12 mouse cellular contexts compared by ENCODE assay signal in the genomic region with DNA sequence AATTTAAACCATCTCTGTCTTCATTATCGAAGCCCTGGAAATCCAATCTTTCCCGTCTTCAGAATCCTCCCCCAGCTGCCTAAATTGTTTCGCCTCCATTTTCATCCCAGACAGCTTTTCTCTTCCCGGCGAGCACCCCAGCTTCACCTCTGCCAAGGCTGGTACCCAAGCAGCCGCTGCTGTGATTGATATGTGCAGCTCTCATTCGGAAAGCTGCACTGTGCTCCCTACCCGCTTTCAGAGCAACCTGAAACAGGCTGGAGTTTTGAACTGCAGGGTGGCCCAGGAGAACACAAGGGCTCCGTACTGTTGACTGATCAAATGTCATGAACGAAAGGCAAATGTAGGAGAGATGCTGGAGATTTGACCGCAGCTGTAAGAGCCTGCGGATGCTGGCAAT.
A peak's percentile ranks its signal among the peaks of the same experiment; 100 is the strongest.
DNase-seq lines count a peak whose midpoint lies in the region; ATAC-seq and TF ChIP-seq lines count a peak whose summit lies in the region.
"Had no signal": no experiment of that assay in that cellular context is flagged by ENCODE, and none has a peak within 500 bp of the region (broad histone marks: within the 10 kb centered on the region; RNA-seq: fewer than 3 reads in every experiment).

No protein-coding gene starts in this region.

- 51% methylated on average over 12 of the region's 12 CpGs for WGBS in embryonic facial prominence, embryonic 11.5 days
- 58% methylated on average over 12 of the region's 12 CpGs for WGBS in embryonic facial prominence, embryonic 10.5 days
- 63% methylated on average over 12 of the region's 12 CpGs for WGBS in midbrain, embryonic 14.5 days
- WGBS in midbrain, embryonic 13.5 days, result 73% methylated on average over 12 of the region's 12 CpGs
- 19% methylated on average over 12 of the region's 12 CpGs for WGBS in olfactory bulb, adult 2 months

- no peak for ATAC-seq in embryonic facial prominence, embryonic 11.5 days (replicated peaks; ENCODE audit: insufficient number of reproducible peaks, low FRiP score, low TSS enrichment, low read depth)
- no peak for ATAC-seq in midbrain, embryonic 14.5 days (ENCODE audit: low FRiP score, low TSS enrichment)
- no peak for ATAC-seq in midbrain, embryonic 13.5 days

- H3K9me3 ChIP-seq in embryonic facial prominence, embryonic 11.5 days (replicated peaks; ENCODE audit: control insufficient read depth, low read length), result no peaks in the 10 kb centered on the region
- no peaks in the 10 kb centered on the region for H3K9me3 ChIP-seq in embryonic facial prominence, embryonic 10.5 days
- peaks cover 4% of the 10 kb centered on the region; the same call in 1 of the 2 replicates for H3K9me3 ChIP-seq in midbrain, embryonic 14.5 days (ENCODE audit: control insufficient read depth, low read length)
- peaks cover 5% of the 10 kb centered on the region; the same call in 1 of the 2 replicates for H3K9me3 ChIP-seq in midbrain, embryonic 13.5 days

- H3K36me3 ChIP-seq in embryonic facial prominence, embryonic 11.5 days (replicated peaks; ENCODE audit: control insufficient read depth, insufficient read depth, low read depth, low read length), result no peaks in the 10 kb centered on the region
- H3K36me3 ChIP-seq in embryonic facial prominence, embryonic 10.5 days (replicated peaks), result no peaks in the 10 kb centered on the region
- H3K36me3 ChIP-seq in midbrain, embryonic 14.5 days (ENCODE audit: control insufficient read depth, insufficient read depth, low read length), result no peaks in the 10 kb centered on the region
- H3K36me3 ChIP-seq in midbrain, embryonic 13.5 days, result no peaks in the 10 kb centered on the region

- no peak overlapping the region for H3K27ac ChIP-seq in embryonic facial prominence, embryonic 11.5 days (replicated peaks; ENCODE audit: low read depth, low read length)
- H3K27ac ChIP-seq in embryonic facial prominence, embryonic 10.5 days (replicated peaks), result no peak overlapping the region
- no peak overlapping the region for H3K27ac ChIP-seq in midbrain, embryonic 14.5 days (replicated peaks; ENCODE audit: low read depth, low read length)
- H3K27ac ChIP-seq in midbrain, embryonic 13.5 days, result no peak overlapping the region
- peak overlapping the region; percentile 89 for H3K27ac ChIP-seq in olfactory bulb, adult 2 months (ENCODE audit: insufficient read depth, low read depth, low read length)

- H3K4me1 ChIP-seq in embryonic facial prominence, embryonic 11.5 days (ENCODE audit: control insufficient read depth, insufficient read depth, low read length), result no peaks in the 10 kb centered on the region
- H3K4me1 ChIP-seq in embryonic facial prominence, embryonic 10.5 days, result peaks cover 15% of the 10 kb centered on the region
- no peaks in the 10 kb centered on the region for H3K4me1 ChIP-seq in midbrain, embryonic 14.5 days (ENCODE audit: control insufficient read depth, insufficient read depth, low read length)
- no peaks in the 10 kb centered on the region for H3K4me1 ChIP-seq in midbrain, embryonic 13.5 days (replicated peaks)
- H3K4me1 ChIP-seq in olfactory bulb, adult 2 months (ENCODE audit: control insufficient read depth, insufficient read depth, low read length), result peaks cover 11% of the 10 kb centered on the region

- H3K9ac ChIP-seq in embryonic facial prominence, embryonic 11.5 days (replicated peaks; ENCODE audit: low read length), result no peak overlapping the region
- H3K9ac ChIP-seq in midbrain, embryonic 14.5 days (replicated peaks; ENCODE audit: low read length), result no peak overlapping the region
- no peak overlapping the region for H3K9ac ChIP-seq in midbrain, embryonic 13.5 days (replicated peaks)

- peak; percentile 3 for DNase-seq in embryonic facial prominence, embryonic 11.5 days (ENCODE audit: low spot score)
- DNase-seq in embryonic facial prominence, embryonic 10.5 days (ENCODE audit: low spot score), result no peak
- DNase-seq in midbrain, embryonic 14.5 days, result peak; percentile 23
- DNase-seq in layer of hippocampus, postnatal 36 days, result peak; percentile 25 to 31
- no peak for DNase-seq in adrenal gland, adult (ENCODE audit: inconsistent age in 2 of 2, low spot score in 1 of 2)
- DNase-seq in kidney, adult 8-10 months, result no peak
- DNase-seq: adrenal gland, postnatal 36 days; cerebellum, adult 9-11 months; heart, postnatal 14 days; lung, postnatal 4 days had no signal

- no peaks in the 10 kb centered on the region for H3K27me3 ChIP-seq in embryonic facial prominence, embryonic 11.5 days (ENCODE audit: control insufficient read depth, insufficient read depth, low read length)
- H3K27me3 ChIP-seq in embryonic facial prominence, embryonic 10.5 days (replicated peaks; ENCODE audit: low read depth, poor library complexity, severe bottlenecking), result no peaks in the 10 kb centered on the region
- no peaks in the 10 kb centered on the region for H3K27me3 ChIP-seq in midbrain, embryonic 14.5 days (ENCODE audit: control insufficient read depth, insufficient read depth, low read length)
- no peaks in the 10 kb centered on the region for H3K27me3 ChIP-seq in midbrain, embryonic 13.5 days

- H3K4me2 ChIP-seq in embryonic facial prominence, embryonic 11.5 days (ENCODE audit: low read depth, low read length), result no peak overlapping the region
- H3K4me2 ChIP-seq in midbrain, embryonic 14.5 days (ENCODE audit: low read length), result no peak overlapping the region
- no peak overlapping the region for H3K4me2 ChIP-seq in midbrain, embryonic 13.5 days (replicated peaks)

- TF ChIP-seq CTCF in olfactory bulb, adult 2 months (IDR thresholded peaks at IDR 0.05; ENCODE audit: insufficient read depth, low read depth, low read length), result no peak

- no peak for TF ChIP-seq POLR2A in olfactory bulb, adult 2 months (IDR thresholded peaks at IDR 0.05; ENCODE audit: insufficient read depth, low read depth, low read length)

- H3K4me3 ChIP-seq in embryonic facial prominence, embryonic 11.5 days (ENCODE audit: low read depth, low read length), result no peak overlapping the region
- no peak overlapping the region for H3K4me3 ChIP-seq in embryonic facial prominence, embryonic 10.5 days
- H3K4me3 ChIP-seq in midbrain, embryonic 14.5 days (replicated peaks; ENCODE audit: low read depth, low read length), result no peak overlapping the region
- no peak overlapping the region for H3K4me3 ChIP-seq in midbrain, embryonic 13.5 days (replicated peaks)
- H3K4me3 ChIP-seq in olfactory bulb, adult 2 months (ENCODE audit: insufficient read depth, low read depth, low read length), result peak overlapping the region; percentile 30

Comparison
In these comparisons a context has a peak if more than half of its experiments do, and no peak if none do; other contexts are left out.
1. DNase-seq: peak in embryonic facial prominence, embryonic 11.5 days (single experiment), midbrain, embryonic 14.5 days (single experiment) and layer of hippocampus, postnatal 36 days (2 of 2); none in embryonic facial prominence, embryonic 10.5 days (single experiment), adrenal gland, adult (0 of 2) and kidney, adult 8-10 months (0 of 2).